Mouse (Mus musculus) layer of hippocampus, adult 11-12 months (tissue): ENCODE data around the gene Tmco1.

Experiments used
- DNase-seq: peaks from one replicate; pipeline ENCODE4 v3.0.0; 2022; ENCODE audit warnings: low spot score

Gene Tmco1

DNA sequence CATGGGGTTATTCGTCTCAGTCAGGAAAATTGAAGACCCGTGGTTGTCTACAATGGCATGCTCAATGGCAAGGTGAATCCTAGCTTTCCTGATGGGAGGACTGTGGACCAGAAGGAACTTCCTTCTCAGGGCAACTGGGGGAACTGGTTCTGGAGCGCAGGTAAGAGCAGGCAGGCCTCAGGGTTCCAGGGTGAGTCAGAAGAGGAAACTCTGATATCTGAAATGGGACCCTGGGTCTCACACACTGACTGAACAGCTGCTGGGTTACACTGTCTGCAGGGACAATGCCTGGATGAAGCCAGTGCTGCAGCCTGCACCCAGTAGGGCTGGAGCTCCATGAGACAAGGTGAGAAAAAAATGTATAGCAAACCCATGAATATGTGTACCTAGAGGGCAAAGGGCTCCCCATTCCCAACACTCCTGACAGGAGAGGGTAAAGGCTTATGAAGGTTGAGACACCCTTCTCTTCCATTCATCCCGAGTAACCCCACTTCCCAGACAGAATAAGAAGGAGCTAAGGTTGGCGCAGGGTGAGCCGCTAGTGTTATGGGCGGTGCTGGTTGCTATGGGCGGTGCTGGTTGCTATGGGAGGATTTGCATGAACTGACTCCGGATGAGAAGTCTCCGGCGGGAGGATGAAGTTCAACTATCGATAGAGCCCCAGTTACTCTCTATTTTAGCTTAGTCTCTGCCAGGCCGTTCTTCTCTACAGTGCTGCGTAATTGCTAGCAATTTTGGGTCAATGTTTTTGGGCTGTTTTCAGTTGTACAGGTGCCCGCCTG lies 66.0 kb downstream of the Tmco1 start:
- no peak for DNase-seq

- DNase-seq: no peak
Observed at GRCm38 (mm10) chr1:167374942-167375341, 66.8 kb downstream of the Tmco1 start.

- DNase-seq: no peak
Observed at GRCm38 (mm10) chr1:167378019-167378418, 69.8 kb downstream of the Tmco1 start.

GRCm38 (mm10) chr1:167379751-167380150 lies 71.6 kb downstream of the Tmco1 start:
- no peak for DNase-seq

GRCm38 (mm10) chr1:167380223-167380622 lies 72.0 kb downstream of the Tmco1 start:
- DNase-seq: no peak

- no peak for DNase-seq
Observed at GRCm38 (mm10) chr1:167381050-167382015, 73.2 kb downstream of the Tmco1 start.

GRCm38 (mm10) chr1:167382316-167382715 lies 74.1 kb downstream of the Tmco1 start:
- DNase-seq: no peak

- no peak for DNase-seq
Observed at GRCm38 (mm10) chr1:167382763-167383162, 74.6 kb downstream of the Tmco1 start.

DNA sequence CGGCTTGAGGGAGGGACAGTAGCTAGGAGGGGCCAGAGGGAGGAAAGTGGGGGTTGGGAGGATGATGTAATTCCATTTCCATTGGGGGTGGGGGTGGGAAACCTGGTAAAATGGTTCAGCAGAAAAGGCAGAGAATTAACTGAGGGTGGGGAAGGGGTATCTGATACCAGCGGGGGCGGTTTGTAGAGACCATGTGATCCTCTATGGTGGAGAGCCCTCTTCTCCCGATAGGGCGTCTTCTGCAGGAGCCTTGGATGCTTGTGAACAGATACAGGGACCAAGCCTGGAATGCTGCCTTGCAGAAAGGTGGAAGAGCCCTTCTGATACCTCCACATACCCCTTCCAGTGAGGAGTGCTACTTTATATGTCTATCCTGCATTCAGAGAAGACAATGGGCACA lies 75.0 kb downstream of the Tmco1 start:
- no peak for DNase-seq
